Mouse (Mus musculus) effector memory CD4-positive, alpha-beta T cell, adult 7 months (primary cell): ENCODE measurements around the gene Abo. TPM values are rescaled to one million over a fixed set of nuclear protein-coding genes. Genes with fewer than 3 reads are reported as not detected.

Source experiments
- polyA plus RNA-seq: library from polyadenylated mRNA; unstranded; fragments of 100-300 nt; shearing (Covaris generic); gene quantifications from one replicate; pipeline ENCODE4 v1.2.1, GENCODE M21; 2017

Gene Abo
- polyA plus RNA-seq = not detected

DNA sequence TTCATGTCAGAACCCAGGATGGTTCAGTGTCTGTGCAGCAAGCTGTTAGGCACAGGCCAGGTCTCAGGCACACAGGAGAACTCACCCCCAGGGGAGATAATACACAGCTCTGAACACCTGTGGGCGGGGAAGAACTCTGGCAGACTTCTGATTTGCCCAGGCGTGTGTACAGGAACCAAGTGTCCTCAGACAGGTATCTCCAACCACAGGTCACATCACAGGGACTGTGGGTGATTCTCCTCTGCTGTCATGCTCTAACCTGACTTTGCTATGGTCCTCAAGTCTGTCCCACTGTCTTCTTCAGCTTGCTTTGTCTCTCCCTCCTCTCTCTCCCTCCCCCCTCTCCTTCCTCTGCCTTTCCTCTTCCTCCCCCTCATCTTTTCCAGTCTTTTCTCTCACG is at the start of gene Abo:
Abo (minus strand) TSS at position 101 of the 400 bp plus-strand sequence.

DNA sequence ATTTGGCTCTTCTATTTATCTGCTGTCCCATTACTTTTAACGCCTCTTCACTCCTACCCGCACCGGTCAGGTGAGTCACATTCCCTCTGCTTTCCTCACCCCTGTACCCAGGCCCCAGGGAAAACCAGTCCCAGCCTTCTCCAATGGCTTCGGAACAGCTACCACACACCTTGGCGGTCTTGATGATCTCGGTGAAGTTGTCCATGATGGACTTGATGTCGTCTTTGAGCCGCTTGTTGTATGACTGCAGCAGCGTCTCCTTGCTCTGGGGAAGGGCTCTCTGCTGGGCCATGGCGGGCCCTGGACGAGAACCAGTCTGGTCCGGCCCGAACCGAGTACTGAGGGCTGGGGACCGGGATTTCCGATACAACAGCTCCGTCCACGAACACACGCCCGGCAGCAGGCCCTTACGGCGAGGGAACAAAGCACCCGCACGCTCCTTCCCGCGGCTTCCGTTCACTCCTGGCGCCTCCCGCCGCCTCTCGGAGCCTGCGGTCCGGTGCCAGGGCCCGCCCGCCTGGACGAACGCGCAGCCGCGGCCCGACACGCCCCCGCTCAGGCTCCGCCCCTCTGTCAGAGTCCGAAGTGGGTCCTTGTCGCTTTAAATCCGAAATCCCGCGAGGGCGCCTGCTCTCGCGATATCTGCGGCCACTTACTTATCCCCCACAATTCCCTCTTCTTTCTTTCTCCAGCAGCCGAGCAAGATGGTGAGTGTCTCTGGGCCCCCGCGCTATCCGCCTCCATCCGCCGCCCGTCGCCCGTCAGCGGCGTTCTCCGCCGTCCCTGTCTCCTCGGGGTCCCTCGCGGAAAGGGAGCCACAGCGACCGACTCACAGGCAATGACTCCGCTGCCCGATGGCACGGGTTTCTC is 45.6 kb upstream of the Abo start, which contains the start of the genes Med22 and Rpl7a:
Med22 (minus strand) TSS at position 554 of the 870 bp plus-strand sequence.
Rpl7a (plus strand) TSS at position 641 of the 870 bp plus-strand sequence.

DNA sequence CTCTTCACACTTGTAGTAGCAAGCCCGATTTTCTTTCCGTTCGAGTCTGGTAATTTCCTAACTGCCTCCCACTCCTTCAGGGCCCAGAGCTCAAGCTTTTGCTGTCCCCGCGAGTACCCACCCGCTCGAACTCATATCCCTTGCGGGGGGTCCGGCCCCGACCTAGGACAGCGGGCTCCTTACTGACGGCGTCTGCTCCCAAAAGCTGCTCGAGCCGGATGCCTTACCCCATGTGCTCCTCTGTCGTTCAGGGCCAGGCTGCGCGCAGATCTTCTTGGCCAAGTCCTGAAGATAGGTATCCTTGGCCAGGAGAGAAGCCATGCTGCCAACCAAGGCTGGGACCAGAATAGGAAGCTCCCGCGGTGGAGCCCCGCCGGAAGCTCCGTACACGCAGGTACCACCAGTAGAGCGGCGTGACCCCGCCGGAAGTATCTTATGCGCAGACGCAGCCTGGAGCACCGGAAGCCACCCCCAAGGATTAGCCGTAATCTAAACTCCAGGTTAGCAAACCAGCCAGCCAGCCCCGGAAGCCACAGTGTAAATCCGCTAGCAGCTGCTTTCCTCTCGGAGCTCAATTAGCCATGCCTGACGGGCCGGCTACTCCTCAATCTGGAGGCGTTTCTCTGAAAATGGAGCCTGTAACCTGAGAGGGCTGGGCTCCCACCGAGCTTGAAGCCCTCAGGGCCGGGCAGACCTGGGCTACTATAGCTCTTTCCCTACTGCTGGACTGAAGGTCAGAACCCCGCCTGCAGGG is 37.9 kb upstream of the Abo start, which contains the start of gene Surf6:
Surf6 (minus strand) TSS at position 413 of the 754 bp plus-strand sequence.

Other genes starting within 250 kb of the Abo start
- gene Fam69b, start 236.5 kb downstream of the Abo start, polyA plus RNA-seq = 8.5 TPM
- 15.7 TPM for gene Lcn4, start 193.7 kb downstream of the Abo start, polyA plus RNA-seq
- 29.1 TPM for gene Surf6, start 37.9 kb upstream of the Abo start, polyA plus RNA-seq
- 22.3 TPM for gene Med22, start 45.7 kb upstream of the Abo start, polyA plus RNA-seq
- gene Rpl7a, start 45.8 kb upstream of the Abo start, polyA plus RNA-seq = 311 TPM
- 69.1 TPM for gene Surf2, start 51.4 kb upstream of the Abo start, polyA plus RNA-seq
- gene Surf1, start 51.6 kb upstream of the Abo start, polyA plus RNA-seq = 89.0 TPM
- 145 TPM for gene Surf4, start 68.9 kb upstream of the Abo start, polyA plus RNA-seq
- gene Stkld1, start 69.1 kb upstream of the Abo start, polyA plus RNA-seq = not detected
- gene Rexo4, start 99.4 kb upstream of the Abo start, polyA plus RNA-seq = 42.0 TPM
- 0.29 TPM for gene Adamts13, start 108.4 kb upstream of the Abo start, polyA plus RNA-seq
- 22.3 TPM for gene Cacfd1, start 144.9 kb upstream of the Abo start, polyA plus RNA-seq
- gene Slc2a6, start 163.0 kb upstream of the Abo start, polyA plus RNA-seq = 1.2 TPM
- not detected for gene Mymk, start 207.2 kb upstream of the Abo start, polyA plus RNA-seq
- gene Adamtsl2, start 214.4 kb upstream of the Abo start, polyA plus RNA-seq = not detected